Mouse (Mus musculus): ENCODE measurements around the gene Isx. TPM values are rescaled to one million over a fixed set of nuclear protein-coding genes. Genes with fewer than 3 reads are reported as not detected.

Gene Isx
- total and polyA plus RNA-seq, 2 experiments from 2014 or later, result not detected

DNA sequence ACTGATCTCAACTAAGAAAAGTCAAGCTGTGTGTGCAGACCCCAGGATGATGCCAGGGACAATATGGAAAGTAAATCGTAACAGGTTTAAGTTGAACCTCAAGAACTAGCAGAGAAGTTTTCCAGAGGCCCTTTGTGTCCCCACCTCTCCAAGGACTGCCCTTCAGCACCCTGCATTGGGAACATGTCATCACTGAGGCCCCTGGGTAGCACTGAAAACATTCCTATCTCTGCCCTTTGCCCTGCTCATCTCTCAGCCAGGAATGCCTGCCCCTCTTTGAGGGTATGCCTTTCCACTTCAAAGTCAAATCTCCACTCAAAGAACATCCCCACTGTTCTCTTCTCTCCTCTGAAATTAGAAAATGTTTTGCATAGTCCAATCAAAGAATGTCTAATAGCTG lies 23.3 kb downstream of the Isx start:
- H3K27me3 ChIP-seq (ENCODE audit: insufficient read depth, low read length), result no peaks in the 10 kb centered on the region
- no peaks in the 10 kb centered on the region for H3K4me1 ChIP-seq (ENCODE audit: insufficient read depth, low read length)
- H3K36me3 ChIP-seq (ENCODE audit: insufficient read depth, low read length), result no peaks in the 10 kb centered on the region
- no peak overlapping the region for H3K4me3 ChIP-seq (ENCODE audit: low read length)
- H3K9me3 ChIP-seq (ENCODE audit: low read length), result no peaks in the 10 kb centered on the region
- WGBS, result 86% methylated on average over 1 of the region's 1 CpGs
- no peak overlapping the region for H3K27ac ChIP-seq
- no peak for TF ChIP-seq CTCF (IDR thresholded peaks at IDR 0.05; ENCODE audit: low read depth)
- no peak overlapping the region for H3K9ac ChIP-seq (replicated peaks; ENCODE audit: low read length)
- no peak overlapping the region for H3K4me2 ChIP-seq (ENCODE audit: low read depth, low read length)
- DNase-seq (ENCODE audit: low spot score), result no peak
- no peak for ATAC-seq

DNA sequence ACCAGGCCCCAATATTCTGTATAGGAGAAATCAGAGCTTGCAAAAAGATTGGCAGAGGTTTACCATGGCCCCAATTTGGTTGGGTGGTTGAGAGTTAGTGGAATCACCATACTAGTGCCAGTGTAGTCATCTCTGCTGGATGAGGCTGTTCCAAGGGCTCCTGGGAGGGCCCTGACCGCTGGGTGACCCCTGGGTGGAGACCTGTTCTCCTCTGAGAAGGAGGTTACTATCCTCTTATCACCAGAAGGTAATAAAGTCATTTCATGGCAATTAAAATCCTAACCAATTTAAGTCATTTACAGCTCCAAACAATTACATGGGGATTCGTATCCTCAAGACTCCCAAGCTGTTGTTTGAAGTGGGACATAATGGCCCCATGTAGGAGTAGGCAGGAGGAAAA lies 24.3 kb downstream of the Isx start:
- DNase-seq (ENCODE audit: low spot score), result no peak
- no peak for ATAC-seq
- WGBS, result 58% methylated on average over 2 of the region's 2 CpGs
- Histone ChIP-seq H3K4me3 (ENCODE audit: low read length) (no peak overlapping the region), H3K36me3 (ENCODE audit: insufficient read depth, low read length) (no peaks in the 10 kb centered on the region), H3K27ac (no peak overlapping the region), H3K27me3 (ENCODE audit: insufficient read depth, low read length) (no peaks in the 10 kb centered on the region), H3K9ac (replicated peaks; ENCODE audit: low read length) (no peak overlapping the region), H3K4me2 (ENCODE audit: low read depth, low read length) (no peak overlapping the region), H3K9me3 (ENCODE audit: low read length) (no peaks in the 10 kb centered on the region), H3K4me1 (ENCODE audit: insufficient read depth, low read length) (no peaks in the 10 kb centered on the region)
- no peak for TF ChIP-seq CTCF (IDR thresholded peaks at IDR 0.05; ENCODE audit: low read depth)

DNA sequence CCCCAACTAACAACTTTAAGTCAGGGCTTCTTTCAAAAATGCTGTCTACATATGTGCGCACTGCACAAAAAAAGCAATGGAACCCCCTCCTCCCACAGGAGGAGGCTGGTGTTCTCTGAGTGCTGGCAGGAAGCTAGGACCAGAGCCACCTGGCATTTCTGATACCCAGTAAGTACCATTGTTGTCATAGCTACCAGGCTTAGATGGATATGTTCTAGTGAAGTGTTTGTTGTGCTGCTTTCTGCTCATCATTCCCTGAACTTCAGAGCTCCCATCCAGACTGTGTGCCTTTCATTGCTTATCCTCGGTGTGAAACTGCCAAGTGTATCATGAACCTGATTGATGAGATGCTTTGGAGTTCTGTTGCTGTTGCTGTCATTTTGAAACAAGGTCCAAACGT lies 26.8 kb downstream of the Isx start:
- H3K4me3 ChIP-seq (ENCODE audit: low read length), result no peak overlapping the region
- no peak for TF ChIP-seq CTCF (IDR thresholded peaks at IDR 0.05; ENCODE audit: low read depth)
- no peaks in the 10 kb centered on the region for H3K4me1 ChIP-seq (ENCODE audit: insufficient read depth, low read length)
- DNase-seq (ENCODE audit: low spot score) (no peak), ATAC-seq (no peak)
- H3K27ac ChIP-seq, result no peak overlapping the region
- H3K9ac ChIP-seq (replicated peaks; ENCODE audit: low read length), result no peak overlapping the region
- H3K4me2 ChIP-seq (ENCODE audit: low read depth, low read length), result no peak overlapping the region
- WGBS, result 59% methylated on average over 3 of the region's 3 CpGs
- H3K9me3 ChIP-seq (ENCODE audit: low read length), result no peaks in the 10 kb centered on the region
- no peaks in the 10 kb centered on the region for H3K36me3 ChIP-seq (ENCODE audit: insufficient read depth, low read length)
- H3K27me3 ChIP-seq (ENCODE audit: insufficient read depth, low read length), result no peaks in the 10 kb centered on the region

DNA sequence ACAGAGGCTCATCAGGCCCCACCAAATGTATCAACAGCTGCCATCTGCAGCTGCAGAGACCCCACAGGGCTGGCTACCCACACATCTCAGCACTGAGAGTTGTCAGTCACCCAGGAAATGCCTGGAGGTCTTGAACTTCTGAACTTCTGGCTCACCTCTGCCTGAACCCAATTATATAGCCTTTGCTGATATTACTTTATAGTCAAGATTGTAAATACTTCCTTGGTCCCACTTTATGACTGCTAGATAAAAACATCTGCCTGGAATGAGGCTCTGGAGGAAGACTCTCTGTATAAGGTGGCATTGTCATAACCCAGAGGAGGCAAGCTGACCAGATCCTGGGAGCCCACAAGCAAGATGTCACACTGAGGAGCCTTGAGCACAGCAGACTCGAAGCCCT lies 28.8 kb downstream of the Isx start:
- Histone ChIP-seq H3K4me2 (ENCODE audit: low read depth, low read length) (no peak overlapping the region), H3K4me3 (ENCODE audit: low read length) (no peak overlapping the region), H3K4me1 (ENCODE audit: insufficient read depth, low read length) (no peaks in the 10 kb centered on the region), H3K27me3 (ENCODE audit: insufficient read depth, low read length) (no peaks in the 10 kb centered on the region), H3K36me3 (ENCODE audit: insufficient read depth, low read length) (no peaks in the 10 kb centered on the region), H3K9me3 (ENCODE audit: low read length) (no peaks in the 10 kb centered on the region), H3K27ac (no peak overlapping the region), H3K9ac (replicated peaks; ENCODE audit: low read length) (no peak overlapping the region)
- TF ChIP-seq CTCF (IDR thresholded peaks at IDR 0.05; ENCODE audit: low read depth), result no peak
- ATAC-seq (no peak), DNase-seq (ENCODE audit: low spot score) (no peak)
- WGBS, result 94% methylated on average over 1 of the region's 1 CpGs

DNA sequence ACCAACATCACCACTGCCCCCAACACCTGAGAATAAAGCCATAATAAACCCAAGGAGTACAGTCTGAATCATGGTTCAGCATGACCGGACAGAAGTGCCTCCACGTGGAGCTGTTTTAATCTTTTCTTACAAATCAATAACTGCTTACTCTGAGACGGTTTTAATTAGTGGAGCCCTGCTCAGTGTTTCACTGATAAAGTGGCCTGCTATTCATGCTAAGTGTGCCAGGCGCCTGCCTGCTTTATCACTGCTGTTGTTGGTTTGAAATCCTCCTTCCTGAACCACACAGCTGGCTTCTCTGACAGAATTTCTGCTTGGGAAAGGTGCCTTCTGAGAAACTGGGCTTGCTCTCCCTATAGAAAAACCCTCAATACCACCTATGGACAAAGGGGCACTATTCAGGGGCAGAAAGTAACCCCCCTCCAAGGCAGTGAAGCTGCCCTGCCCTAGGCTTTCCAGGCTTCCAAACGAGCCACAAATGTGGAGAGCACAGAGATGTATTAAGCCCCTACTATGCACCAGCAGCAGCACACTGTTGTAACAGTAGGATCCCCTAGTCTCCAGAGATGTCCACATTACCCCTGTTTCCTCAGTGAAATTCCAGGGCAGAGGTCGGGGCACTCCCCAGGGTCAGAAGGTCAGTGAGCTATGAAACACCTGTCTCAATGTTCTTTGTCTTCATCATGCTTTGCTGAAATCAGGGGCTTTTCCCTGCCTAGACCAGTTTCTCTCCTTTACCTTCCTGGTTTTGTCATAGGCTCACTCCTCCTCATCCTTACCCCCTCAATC lies 30.3 kb downstream of the Isx start:
- 55% methylated on average over 6 of the region's 6 CpGs for WGBS
- no peak for DNase-seq (ENCODE audit: low spot score)
- H3K9me3 ChIP-seq (ENCODE audit: low read length), result no peaks in the 10 kb centered on the region

DNA sequence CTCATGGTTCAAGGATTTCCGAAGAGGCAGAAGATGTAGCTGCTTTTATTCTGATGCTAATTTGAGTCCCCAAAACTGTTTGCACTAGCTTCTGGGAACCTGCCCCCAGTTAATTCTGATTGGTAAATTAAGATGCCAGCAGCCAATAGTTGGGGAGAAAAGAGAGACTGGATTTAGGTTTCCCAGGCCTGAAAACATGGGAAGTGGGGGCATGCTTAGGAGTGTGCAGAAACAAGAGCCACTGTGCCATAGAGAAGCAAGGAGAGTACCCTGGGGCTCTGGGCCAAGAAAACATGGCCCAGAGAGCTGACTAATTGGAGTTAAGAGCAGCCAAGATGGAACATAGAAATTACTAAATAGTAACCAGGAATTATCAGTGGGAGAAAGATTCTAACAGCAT lies 33.4 kb downstream of the Isx start:
- Histone ChIP-seq H3K36me3 (ENCODE audit: insufficient read depth, low read length) (no peaks in the 10 kb centered on the region), H3K4me2 (ENCODE audit: low read depth, low read length) (no peak overlapping the region), H3K27ac (no peak overlapping the region), H3K4me3 (ENCODE audit: low read length) (no peak overlapping the region), H3K27me3 (ENCODE audit: insufficient read depth, low read length) (no peaks in the 10 kb centered on the region), H3K9ac (replicated peaks; ENCODE audit: low read length) (no peak overlapping the region), H3K4me1 (ENCODE audit: insufficient read depth, low read length) (no peaks in the 10 kb centered on the region), H3K9me3 (ENCODE audit: low read length) (no peaks in the 10 kb centered on the region)
- no peak for DNase-seq (ENCODE audit: low spot score)
- 14% methylated on average over 1 of the region's 1 CpGs for WGBS
- no peak for ATAC-seq
- no peak for TF ChIP-seq CTCF (IDR thresholded peaks at IDR 0.05; ENCODE audit: low read depth)

More for the DNA sequence above, 30.3 kb downstream of the Isx start:
- no peak for ATAC-seq
- Histone ChIP-seq H3K36me3 (ENCODE audit: insufficient read depth, low read length) (no peaks in the 10 kb centered on the region), H3K4me3 (ENCODE audit: low read length) (no peak overlapping the region), H3K27me3 (ENCODE audit: insufficient read depth, low read length) (no peaks in the 10 kb centered on the region), H3K4me2 (ENCODE audit: low read depth, low read length) (no peak overlapping the region), H3K4me1 (ENCODE audit: insufficient read depth, low read length) (no peaks in the 10 kb centered on the region), H3K9ac (replicated peaks; ENCODE audit: low read length) (no peak overlapping the region), H3K27ac (no peak overlapping the region)
- no peak for TF ChIP-seq CTCF (IDR thresholded peaks at IDR 0.05; ENCODE audit: low read depth)

DNA sequence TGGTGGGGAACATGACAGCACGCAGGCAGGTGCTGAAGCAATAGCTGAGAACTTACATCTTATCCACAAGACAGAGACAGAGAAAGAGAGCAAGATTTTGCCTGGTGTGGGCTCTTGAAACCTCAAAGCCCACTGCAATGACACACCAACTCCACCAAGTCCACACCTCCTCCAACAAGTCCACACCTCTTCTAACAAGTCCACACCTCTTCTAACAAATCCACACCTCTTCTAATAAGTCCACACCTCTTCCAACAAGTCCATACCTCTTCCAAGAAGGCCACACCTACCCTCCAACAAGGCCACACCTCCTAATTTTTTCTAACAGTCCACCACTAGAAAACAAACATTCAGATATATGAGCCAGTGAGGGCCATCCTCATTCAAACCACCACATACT lies 37.7 kb downstream of the Isx start:
- no peaks in the 10 kb centered on the region for H3K9me3 ChIP-seq (ENCODE audit: low read length)
- 92% methylated on average over 1 of the region's 1 CpGs for WGBS
- no peaks in the 10 kb centered on the region for H3K36me3 ChIP-seq (ENCODE audit: insufficient read depth, low read length)
- H3K4me2 ChIP-seq (ENCODE audit: low read depth, low read length), result no peak overlapping the region
- H3K9ac ChIP-seq (replicated peaks; ENCODE audit: low read length), result no peak overlapping the region
- H3K4me3 ChIP-seq (ENCODE audit: low read length), result no peak overlapping the region
- DNase-seq (ENCODE audit: low spot score) (no peak), ATAC-seq (no peak)
- no peak overlapping the region for H3K27ac ChIP-seq
- no peak for TF ChIP-seq CTCF (IDR thresholded peaks at IDR 0.05; ENCODE audit: low read depth)
- H3K4me1 ChIP-seq (ENCODE audit: insufficient read depth, low read length), result no peaks in the 10 kb centered on the region
- H3K27me3 ChIP-seq (ENCODE audit: insufficient read depth, low read length), result no peaks in the 10 kb centered on the region
